In the genomic region with DNA sequence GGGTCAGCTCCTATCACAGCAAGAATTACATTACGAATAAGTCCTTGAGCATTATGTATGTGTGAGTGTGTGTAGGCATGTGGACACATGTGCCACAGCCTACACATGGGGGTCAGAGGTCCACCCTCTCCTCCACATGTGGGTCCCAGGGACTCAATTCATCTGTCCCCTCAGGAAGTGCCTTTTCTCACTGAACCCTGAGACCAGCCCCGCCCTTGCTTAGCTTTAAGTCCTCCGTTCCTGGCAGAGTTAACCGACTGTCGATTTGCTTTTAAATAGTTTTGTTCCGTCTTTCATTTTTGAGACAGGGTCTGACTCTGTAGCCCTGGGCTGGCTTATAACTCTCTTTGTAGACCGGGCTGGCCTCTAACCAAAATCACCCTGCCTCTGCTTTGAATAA, we compare ENCODE assay signal across 8 mouse cellular contexts. TPM values are rescaled to one million over a fixed set of nuclear protein-coding genes. Genes with fewer than 3 reads are reported as not detected.
A peak's percentile ranks its signal among the peaks of the same experiment; 100 is the strongest.
DNase-seq lines count a peak whose midpoint lies in the region; ATAC-seq and TF ChIP-seq lines count a peak whose summit lies in the region.

No protein-coding gene starts in this region.

- H3K4me3 ChIP-seq in layer of hippocampus, adult 2 months = no peak overlapping the region; the same call in 1 of the 2 replicates
- H3K4me3 ChIP-seq in heart, embryonic 15.5 days = peak overlapping the region; percentile 43; the same call in 1 of the 2 replicates
- H3K4me3 ChIP-seq in liver, embryonic 16.5 days (ENCODE audit: low read depth, low read length) = peak overlapping the region; percentile 71

- no peaks in the 10 kb centered on the region for H3K9me3 ChIP-seq in heart, embryonic 15.5 days (replicated peaks)
- H3K9me3 ChIP-seq in liver, embryonic 16.5 days (replicated peaks; ENCODE audit: control insufficient read depth, low read length) = no peaks in the 10 kb centered on the region

- no peak for TF ChIP-seq CTCF in layer of hippocampus, adult 2 months (conservative IDR thresholded peaks at IDR 0.05)

- no peak for ATAC-seq in heart, embryonic 15.5 days (replicated peaks; ENCODE audit: insufficient number of reproducible peaks, insufficient read depth, low FRiP score, low read depth)
- ATAC-seq in liver, embryonic 16.5 days (ENCODE audit: low read depth) = 0 out of 2 replicates have a peak, but pooled peaks have one; percentile 11

- no peaks in the 10 kb centered on the region for H3K36me3 ChIP-seq in heart, embryonic 15.5 days
- H3K36me3 ChIP-seq in liver, embryonic 16.5 days (ENCODE audit: control insufficient read depth, insufficient read depth) = no peaks in the 10 kb centered on the region

- 35% methylated on average over 7 of the region's 7 CpGs for WGBS in heart, embryonic 15.5 days
- WGBS in liver, embryonic 16.5 days (ENCODE audit: insufficient replicate concordance) = 12% methylated on average over 7 of the region's 7 CpGs

- no peaks in the 10 kb centered on the region for H3K27me3 ChIP-seq in heart, embryonic 15.5 days
- no peaks in the 10 kb centered on the region for H3K27me3 ChIP-seq in liver, embryonic 16.5 days (ENCODE audit: control insufficient read depth, insufficient read depth, low read depth, low read length)

- no peak overlapping the region for H3K9ac ChIP-seq in heart, embryonic 15.5 days
- H3K9ac ChIP-seq in liver, embryonic 16.5 days (ENCODE audit: low read depth, low read length) = peak overlapping the region; percentile 86

- intact Hi-C loops in gastrocnemius, postnatal 14 days (cut with DNase I; ENCODE audit: low total_unique reads) = no loop called here

- no peak for DNase-seq in layer of hippocampus, adult 2 months (ENCODE audit: low spot score in 2 of 2)
- DNase-seq in layer of hippocampus, postnatal 25 days (ENCODE audit: extremely low spot score in 1 of 2, low spot score in 1 of 2) = no peak
- peak; percentile 40 for DNase-seq in MEL-GATA-1-ER (ENCODE audit: extremely low read depth, low read depth)
- DNase-seq in gastrocnemius, postnatal 14 days = no peak
- DNase-seq in urinary bladder, postnatal 10 days (ENCODE audit: low spot score) = no peak
- DNase-seq in ovary, postnatal 36 days (ENCODE audit: low spot score) = no peak

- peaks cover 40% of the 10 kb centered on the region for H3K4me1 ChIP-seq in heart, embryonic 15.5 days (replicated peaks)
- peaks cover 59% of the 10 kb centered on the region for H3K4me1 ChIP-seq in liver, embryonic 16.5 days (ENCODE audit: control insufficient read depth, low read depth, low read length)

- H3K27ac ChIP-seq in layer of hippocampus, adult 2 months = 0 out of 2 replicates have a peak overlapping the region, but pooled peaks have one; percentile 36
- H3K27ac ChIP-seq in heart, embryonic 15.5 days = peak overlapping the region; percentile 93
- H3K27ac ChIP-seq in liver, embryonic 16.5 days (ENCODE audit: low read length) = peak overlapping the region; percentile 96

- peak overlapping the region; percentile 65 for H3K4me2 ChIP-seq in heart, embryonic 15.5 days
- peak overlapping the region; percentile 81 for H3K4me2 ChIP-seq in liver, embryonic 16.5 days (ENCODE audit: low read depth, low read length)

RNA-seq across cellular contexts. Expression of a gene that starts 5.0 kb away (rescaled TPM):
- total RNA-seq in layer of hippocampus, adult 2 months (2021) = 1 to 10 TPM; 3.0 to 3.8 TPM
- 1 to 10 TPM; 2.6 to 5.4 TPM for total RNA-seq in layer of hippocampus, postnatal 25 days (2021)
- polyA plus RNA-seq in heart, embryonic 15.5 days (2015; fragmentation: Nextera tagmentation; extraction: Ambion mirVana) = 2.7 and 3.2 TPM in 2 replicates
- polyA plus RNA-seq in liver, embryonic 16.5 days (2015; fragmentation: Nextera tagmentation; extraction: Ambion mirVana) = 4.2 and 5.7 TPM in 2 replicates
- total RNA-seq in gastrocnemius, postnatal 14 days (2021) = 10 to 100 TPM in 1 of 2 experiments, 1 to 10 TPM in 1; 7.7 to 10.1 TPM

Comparison
In these comparisons a context has a peak if more than half of its experiments do, and no peak if none do; other contexts are left out.
1. H3K27ac ChIP-seq: peak in every context shown above with its lines; median percentile 96 in liver, embryonic 16.5 days; 93 in heart, embryonic 15.5 days; 36 in layer of hippocampus, adult 2 months.